Mouse (Mus musculus): ENCODE data around the gene Cped1. TPM values are rescaled to one million over a fixed set of nuclear protein-coding genes. Genes with fewer than 3 reads are reported as not detected.

Cped1 gene
- polyA plus RNA-seq, 1 experiment from 2014 or later, result 4.9 TPM

- 77% methylated on average over 3 of the region's 3 CpGs for WGBS
- no peak overlapping the region for H3K9ac ChIP-seq (replicated peaks; ENCODE audit: low read length)
- no peak overlapping the region for H3K4me2 ChIP-seq (ENCODE audit: low read length)
- no peaks in the 10 kb centered on the region for H3K36me3 ChIP-seq (ENCODE audit: control insufficient read depth, insufficient read depth, low read length)
- no peak overlapping the region for H3K27ac ChIP-seq (replicated peaks; ENCODE audit: low read depth, low read length)
- no peak overlapping the region for H3K4me3 ChIP-seq (replicated peaks; ENCODE audit: low read depth, low read length)
- DNase-seq (no peak), ATAC-seq (ENCODE audit: low FRiP score, low TSS enrichment) (no peak)
- no peaks in the 10 kb centered on the region for H3K9me3 ChIP-seq (ENCODE audit: control insufficient read depth, low read length)
- H3K4me1 ChIP-seq (ENCODE audit: control insufficient read depth, insufficient read depth, low read length), result no peaks in the 10 kb centered on the region
- no peaks in the 10 kb centered on the region for H3K27me3 ChIP-seq (ENCODE audit: control insufficient read depth, insufficient read depth, low read length)
Observed at GRCm38 (mm10) chr6:22213813-22214212, 228.1 kb downstream of the Cped1 start.

GRCm38 (mm10) chr6:22214665-22215064 lies 228.9 kb downstream of the Cped1 start:
- Histone ChIP-seq H3K27me3 (ENCODE audit: control insufficient read depth, insufficient read depth, low read length) (no peaks in the 10 kb centered on the region), H3K4me3 (replicated peaks; ENCODE audit: low read depth, low read length) (no peak overlapping the region), H3K9me3 (ENCODE audit: control insufficient read depth, low read length) (no peaks in the 10 kb centered on the region), H3K9ac (replicated peaks; ENCODE audit: low read length) (no peak overlapping the region), H3K36me3 (ENCODE audit: control insufficient read depth, insufficient read depth, low read length) (no peaks in the 10 kb centered on the region), H3K27ac (replicated peaks; ENCODE audit: low read depth, low read length) (no peak overlapping the region), H3K4me1 (ENCODE audit: control insufficient read depth, insufficient read depth, low read length) (no peaks in the 10 kb centered on the region), H3K4me2 (ENCODE audit: low read length) (no peak overlapping the region)
- DNase-seq, result no peak
- WGBS, result 93% methylated on average over 6 of the region's 6 CpGs
- no peak for ATAC-seq (ENCODE audit: low FRiP score, low TSS enrichment)

GRCm38 (mm10) chr6:22216276-22216973 lies 230.7 kb downstream of the Cped1 start:
- no peaks in the 10 kb centered on the region for H3K4me1 ChIP-seq (ENCODE audit: control insufficient read depth, insufficient read depth, low read length)
- no peak overlapping the region for H3K9ac ChIP-seq (replicated peaks; ENCODE audit: low read length)
- no peaks in the 10 kb centered on the region for H3K36me3 ChIP-seq (ENCODE audit: control insufficient read depth, insufficient read depth, low read length)
- 90% methylated on average over 14 of the region's 14 CpGs for WGBS
- DNase-seq, result no peak
- no peak overlapping the region for H3K4me3 ChIP-seq (replicated peaks; ENCODE audit: low read depth, low read length)
- H3K4me2 ChIP-seq (ENCODE audit: low read length), result no peak overlapping the region
- no peak for ATAC-seq (ENCODE audit: low FRiP score, low TSS enrichment)
- H3K27ac ChIP-seq (replicated peaks; ENCODE audit: low read depth, low read length), result no peak overlapping the region
- H3K27me3 ChIP-seq (ENCODE audit: control insufficient read depth, insufficient read depth, low read length), result no peaks in the 10 kb centered on the region
- no peaks in the 10 kb centered on the region for H3K9me3 ChIP-seq (ENCODE audit: control insufficient read depth, low read length)

GRCm38 (mm10) chr6:22221134-22221533 lies 235.4 kb downstream of the Cped1 start:
- Histone ChIP-seq H3K27ac (replicated peaks; ENCODE audit: low read depth, low read length) (no peak overlapping the region), H3K4me2 (ENCODE audit: low read length) (no peak overlapping the region), H3K4me3 (replicated peaks; ENCODE audit: low read depth, low read length) (no peak overlapping the region), H3K9ac (replicated peaks; ENCODE audit: low read length) (no peak overlapping the region), H3K9me3 (ENCODE audit: control insufficient read depth, low read length) (no peaks in the 10 kb centered on the region), H3K36me3 (ENCODE audit: control insufficient read depth, insufficient read depth, low read length) (no peaks in the 10 kb centered on the region), H3K4me1 (ENCODE audit: control insufficient read depth, insufficient read depth, low read length) (no peaks in the 10 kb centered on the region), H3K27me3 (ENCODE audit: control insufficient read depth, insufficient read depth, low read length) (no peaks in the 10 kb centered on the region)
- 95% methylated on average over 8 of the region's 8 CpGs for WGBS
- DNase-seq (no peak), ATAC-seq (ENCODE audit: low FRiP score, low TSS enrichment) (no peak)

- WGBS, result 91% methylated on average over 4 of the region's 4 CpGs
- no peak for DNase-seq
- no peak for ATAC-seq (ENCODE audit: low FRiP score, low TSS enrichment)
- H3K9ac ChIP-seq (replicated peaks; ENCODE audit: low read length), result no peak overlapping the region
- H3K4me3 ChIP-seq (replicated peaks; ENCODE audit: low read depth, low read length), result no peak overlapping the region
- no peak overlapping the region for H3K27ac ChIP-seq (replicated peaks; ENCODE audit: low read depth, low read length)
- no peaks in the 10 kb centered on the region for H3K4me1 ChIP-seq (ENCODE audit: control insufficient read depth, insufficient read depth, low read length)
- no peak overlapping the region for H3K4me2 ChIP-seq (ENCODE audit: low read length)
- no peaks in the 10 kb centered on the region for H3K9me3 ChIP-seq (ENCODE audit: control insufficient read depth, low read length)
- no peaks in the 10 kb centered on the region for H3K36me3 ChIP-seq (ENCODE audit: control insufficient read depth, insufficient read depth, low read length)
- H3K27me3 ChIP-seq (ENCODE audit: control insufficient read depth, insufficient read depth, low read length), result no peaks in the 10 kb centered on the region
Observed at GRCm38 (mm10) chr6:22222087-22222486, 236.4 kb downstream of the Cped1 start.

- WGBS, result 95% methylated on average over 8 of the region's 8 CpGs
- ATAC-seq (ENCODE audit: low FRiP score, low TSS enrichment) (no peak), DNase-seq (no peak)
- Histone ChIP-seq H3K27me3 (ENCODE audit: control insufficient read depth, insufficient read depth, low read length) (no peaks in the 10 kb centered on the region), H3K4me2 (ENCODE audit: low read length) (no peak overlapping the region), H3K9me3 (ENCODE audit: control insufficient read depth, low read length) (no peaks in the 10 kb centered on the region), H3K4me3 (replicated peaks; ENCODE audit: low read depth, low read length) (no peak overlapping the region), H3K36me3 (ENCODE audit: control insufficient read depth, insufficient read depth, low read length) (no peaks in the 10 kb centered on the region), H3K27ac (replicated peaks; ENCODE audit: low read depth, low read length) (no peak overlapping the region), H3K9ac (replicated peaks; ENCODE audit: low read length) (no peak overlapping the region), H3K4me1 (ENCODE audit: control insufficient read depth, insufficient read depth, low read length) (no peaks in the 10 kb centered on the region)
Observed at GRCm38 (mm10) chr6:22222947-22223346, 237.2 kb downstream of the Cped1 start.

GRCm38 (mm10) chr6:22224351-22224750 lies 238.6 kb downstream of the Cped1 start:
- Histone ChIP-seq H3K4me1 (ENCODE audit: control insufficient read depth, insufficient read depth, low read length) (no peaks in the 10 kb centered on the region), H3K9ac (replicated peaks; ENCODE audit: low read length) (no peak overlapping the region), H3K9me3 (ENCODE audit: control insufficient read depth, low read length) (no peaks in the 10 kb centered on the region), H3K4me3 (replicated peaks; ENCODE audit: low read depth, low read length) (no peak overlapping the region), H3K36me3 (ENCODE audit: control insufficient read depth, insufficient read depth, low read length) (no peaks in the 10 kb centered on the region), H3K27me3 (ENCODE audit: control insufficient read depth, insufficient read depth, low read length) (no peaks in the 10 kb centered on the region), H3K4me2 (ENCODE audit: low read length) (no peak overlapping the region), H3K27ac (replicated peaks; ENCODE audit: low read depth, low read length) (no peak overlapping the region)
- 95% methylated on average over 4 of the region's 4 CpGs for WGBS
- DNase-seq (no peak), ATAC-seq (ENCODE audit: low FRiP score, low TSS enrichment) (no peak)

GRCm38 (mm10) chr6:22231244-22231643 lies 245.5 kb downstream of the Cped1 start:
- Histone ChIP-seq H3K9me3 (ENCODE audit: control insufficient read depth, low read length) (no peaks in the 10 kb centered on the region), H3K36me3 (ENCODE audit: control insufficient read depth, insufficient read depth, low read length) (no peaks in the 10 kb centered on the region), H3K9ac (replicated peaks; ENCODE audit: low read length) (no peak overlapping the region), H3K27ac (replicated peaks; ENCODE audit: low read depth, low read length) (no peak overlapping the region), H3K4me1 (ENCODE audit: control insufficient read depth, insufficient read depth, low read length) (no peaks in the 10 kb centered on the region), H3K4me2 (ENCODE audit: low read length) (no peak overlapping the region), H3K27me3 (ENCODE audit: control insufficient read depth, insufficient read depth, low read length) (no peaks in the 10 kb centered on the region), H3K4me3 (replicated peaks; ENCODE audit: low read depth, low read length) (no peak overlapping the region)
- no peak for DNase-seq
- no peak for ATAC-seq (ENCODE audit: low FRiP score, low TSS enrichment)
- 92% methylated on average over 3 of the region's 3 CpGs for WGBS

GRCm38 (mm10) chr6:22233517-22233916 lies 247.8 kb downstream of the Cped1 start:
- Histone ChIP-seq H3K27ac (replicated peaks; ENCODE audit: low read depth, low read length) (no peak overlapping the region), H3K9ac (replicated peaks; ENCODE audit: low read length) (no peak overlapping the region), H3K36me3 (ENCODE audit: control insufficient read depth, insufficient read depth, low read length) (no peaks in the 10 kb centered on the region), H3K9me3 (ENCODE audit: control insufficient read depth, low read length) (no peaks in the 10 kb centered on the region), H3K27me3 (ENCODE audit: control insufficient read depth, insufficient read depth, low read length) (no peaks in the 10 kb centered on the region), H3K4me2 (ENCODE audit: low read length) (no peak overlapping the region), H3K4me1 (ENCODE audit: control insufficient read depth, insufficient read depth, low read length) (no peaks in the 10 kb centered on the region), H3K4me3 (replicated peaks; ENCODE audit: low read depth, low read length) (no peak overlapping the region)
- ATAC-seq (ENCODE audit: low FRiP score, low TSS enrichment), result no peak
- DNase-seq, result no peak
- 83% methylated on average over 6 of the region's 6 CpGs for WGBS
